In genomic region chr17:83699062-83699724, GRCm38 (mm10) we compare ENCODE assay signal across 14 mouse cellular contexts. TPM values are rescaled to one million over a fixed set of nuclear protein-coding genes. Genes with fewer than 3 reads are reported as not detected.
DNase-seq lines count a peak whose midpoint lies in the region; ATAC-seq and TF ChIP-seq lines count a peak whose summit lies in the region.
"Had no signal": no experiment of that assay in that cellular context is flagged by ENCODE, and none has a peak within 500 bp of the region (broad histone marks: within the 10 kb centered on the region; RNA-seq: fewer than 3 reads in every experiment).

No protein-coding gene starts in this region.

- no peak overlapping the region for H3K9ac ChIP-seq in embryonic facial prominence, embryonic 11.5 days (replicated peaks; ENCODE audit: low read length)
- H3K9ac ChIP-seq in embryonic facial prominence, embryonic 15.5 days, result no peak overlapping the region
- no peak overlapping the region for H3K9ac ChIP-seq in kidney, postnatal 0 days (ENCODE audit: low read depth, low read length)
- no peak overlapping the region for H3K9ac ChIP-seq in hindbrain, embryonic 13.5 days

- 87% methylated on average over 8 of the region's 8 CpGs for WGBS in embryonic facial prominence, embryonic 11.5 days
- 83% methylated on average over 8 of the region's 8 CpGs for WGBS in embryonic facial prominence, embryonic 10.5 days
- WGBS in embryonic facial prominence, embryonic 15.5 days, result 70% methylated on average over 8 of the region's 8 CpGs
- 71% methylated on average over 8 of the region's 8 CpGs for WGBS in kidney, postnatal 0 days
- 76% methylated on average over 8 of the region's 8 CpGs for WGBS in heart, embryonic 10.5 days
- 86% methylated on average over 8 of the region's 8 CpGs for WGBS in hindbrain, embryonic 13.5 days

- H3K36me3 ChIP-seq in embryonic facial prominence, embryonic 11.5 days (replicated peaks; ENCODE audit: control insufficient read depth, insufficient read depth, low read depth, low read length), result no peaks in the 10 kb centered on the region
- H3K36me3 ChIP-seq in embryonic facial prominence, embryonic 10.5 days (replicated peaks), result no peaks in the 10 kb centered on the region
- H3K36me3 ChIP-seq in embryonic facial prominence, embryonic 15.5 days, result no peaks in the 10 kb centered on the region
- no peaks in the 10 kb centered on the region for H3K36me3 ChIP-seq in kidney, postnatal 0 days (ENCODE audit: insufficient read depth, low read length)
- H3K36me3 ChIP-seq in heart, embryonic 10.5 days, result no peaks in the 10 kb centered on the region
- no peaks in the 10 kb centered on the region for H3K36me3 ChIP-seq in hindbrain, embryonic 13.5 days
- H3K36me3 ChIP-seq: forebrain, embryonic 10.5 days had no signal

- H3K4me2 ChIP-seq in embryonic facial prominence, embryonic 11.5 days (ENCODE audit: low read depth, low read length), result no peak overlapping the region
- H3K4me2 ChIP-seq in embryonic facial prominence, embryonic 15.5 days (replicated peaks), result no peak overlapping the region
- H3K4me2 ChIP-seq in kidney, postnatal 0 days (ENCODE audit: low read length), result no peak overlapping the region
- H3K4me2 ChIP-seq in hindbrain, embryonic 13.5 days, result no peak overlapping the region

- H3K9me3 ChIP-seq in embryonic facial prominence, embryonic 11.5 days (replicated peaks; ENCODE audit: control insufficient read depth, low read length), result no peaks in the 10 kb centered on the region
- H3K9me3 ChIP-seq in embryonic facial prominence, embryonic 10.5 days, result no peaks in the 10 kb centered on the region
- H3K9me3 ChIP-seq in embryonic facial prominence, embryonic 15.5 days (replicated peaks), result no peaks in the 10 kb centered on the region
- no peaks in the 10 kb centered on the region for H3K9me3 ChIP-seq in kidney, postnatal 0 days (replicated peaks; ENCODE audit: low read length)
- H3K9me3 ChIP-seq in heart, embryonic 10.5 days, result no peaks in the 10 kb centered on the region
- H3K9me3 ChIP-seq in hindbrain, embryonic 13.5 days, result no peaks in the 10 kb centered on the region
- H3K9me3 ChIP-seq: forebrain, embryonic 10.5 days had no signal

- H3K27me3 ChIP-seq in embryonic facial prominence, embryonic 11.5 days (ENCODE audit: control insufficient read depth, insufficient read depth, low read length), result no peaks in the 10 kb centered on the region
- no peaks in the 10 kb centered on the region for H3K27me3 ChIP-seq in embryonic facial prominence, embryonic 10.5 days (replicated peaks; ENCODE audit: low read depth, poor library complexity, severe bottlenecking)
- no peaks in the 10 kb centered on the region for H3K27me3 ChIP-seq in embryonic facial prominence, embryonic 15.5 days
- H3K27me3 ChIP-seq in kidney, postnatal 0 days (ENCODE audit: insufficient read depth, low read length), result no peaks in the 10 kb centered on the region
- H3K27me3 ChIP-seq in heart, embryonic 10.5 days (ENCODE audit: insufficient read depth, poor library complexity, severe bottlenecking), result no peaks in the 10 kb centered on the region
- H3K27me3 ChIP-seq in hindbrain, embryonic 13.5 days, result no peaks in the 10 kb centered on the region

- no peaks in the 10 kb centered on the region for H3K4me1 ChIP-seq in embryonic facial prominence, embryonic 11.5 days (ENCODE audit: control insufficient read depth, insufficient read depth, low read length)
- no peaks in the 10 kb centered on the region for H3K4me1 ChIP-seq in embryonic facial prominence, embryonic 10.5 days
- no peaks in the 10 kb centered on the region for H3K4me1 ChIP-seq in embryonic facial prominence, embryonic 15.5 days
- H3K4me1 ChIP-seq in kidney, postnatal 0 days (replicated peaks; ENCODE audit: insufficient read depth, low read length), result no peaks in the 10 kb centered on the region
- no peaks in the 10 kb centered on the region for H3K4me1 ChIP-seq in heart, embryonic 10.5 days
- no peaks in the 10 kb centered on the region for H3K4me1 ChIP-seq in hindbrain, embryonic 13.5 days (replicated peaks)
- H3K4me1 ChIP-seq: forebrain, embryonic 10.5 days had no signal

- no peak overlapping the region for H3K27ac ChIP-seq in embryonic facial prominence, embryonic 11.5 days (replicated peaks; ENCODE audit: low read depth, low read length)
- H3K27ac ChIP-seq in embryonic facial prominence, embryonic 10.5 days (replicated peaks), result no peak overlapping the region
- no peak overlapping the region for H3K27ac ChIP-seq in embryonic facial prominence, embryonic 15.5 days (replicated peaks)
- no peak overlapping the region for H3K27ac ChIP-seq in kidney, postnatal 0 days
- no peak overlapping the region for H3K27ac ChIP-seq in heart, embryonic 10.5 days
- no peak overlapping the region for H3K27ac ChIP-seq in hindbrain, embryonic 13.5 days
- H3K27ac ChIP-seq: forebrain, embryonic 10.5 days had no signal

- no peak for ATAC-seq in embryonic facial prominence, embryonic 11.5 days (replicated peaks; ENCODE audit: insufficient number of reproducible peaks, low FRiP score, low TSS enrichment, low read depth)
- peak; percentile 43; the same call in 1 of the 2 replicates for ATAC-seq in embryonic facial prominence, embryonic 15.5 days (ENCODE audit: insufficient number of reproducible peaks, low FRiP score, low TSS enrichment, low read depth)
- peak; percentile 54; the same call in 1 of the 2 replicates for ATAC-seq in kidney, postnatal 0 days (replicated peaks; ENCODE audit: low FRiP score, low read depth)
- no peak for ATAC-seq in hindbrain, embryonic 13.5 days (ENCODE audit: low FRiP score)

- TF ChIP-seq CTCF in kidney, postnatal 0 days (IDR thresholded peaks at IDR 0.05; ENCODE audit: low read depth), result no peak

- no peak overlapping the region for H3K4me3 ChIP-seq in embryonic facial prominence, embryonic 11.5 days (ENCODE audit: low read depth, low read length)
- H3K4me3 ChIP-seq in embryonic facial prominence, embryonic 10.5 days, result no peak overlapping the region
- no peak overlapping the region for H3K4me3 ChIP-seq in embryonic facial prominence, embryonic 15.5 days (replicated peaks)
- H3K4me3 ChIP-seq in kidney, postnatal 0 days (replicated peaks; ENCODE audit: low read depth, low read length), result no peak overlapping the region
- H3K4me3 ChIP-seq in heart, embryonic 10.5 days, result no peak overlapping the region
- H3K4me3 ChIP-seq in hindbrain, embryonic 13.5 days, result no peak overlapping the region
- H3K4me3 ChIP-seq: forebrain, embryonic 10.5 days had no signal

- DNase-seq in embryonic facial prominence, embryonic 11.5 days (ENCODE audit: low spot score), result peak; percentile 13
- DNase-seq in embryonic facial prominence, embryonic 10.5 days (ENCODE audit: low spot score), result no peak
- DNase-seq in kidney, postnatal 0 days (ENCODE audit: low spot score), result no peak
- DNase-seq in lung, postnatal 4 days, result peak; percentile 41 to 51
- DNase-seq in heart, embryonic 10.5 days (ENCODE audit: low spot score), result no peak
- no peak for DNase-seq in cerebellum, adult 11-12 months
- DNase-seq: cerebellum, postnatal 25 days; heart, adult 11 months; liver; spleen, adult 18-20 months; thymus, postnatal 4 days had no signal

RNA-seq across cellular contexts. Expression of gene Mta3, which starts 6.8 kb away (rescaled TPM):
- 44.5 and 45.1 TPM in 2 replicates for polyA plus RNA-seq in embryonic facial prominence, embryonic 11.5 days (2014; fragmentation: Nextera tagmentation; extraction: Ambion mirVana)
- polyA plus RNA-seq in embryonic facial prominence, embryonic 10.5 days (2016; fragmentation: Nextera tagmentation; extraction: Ambion mirVana), result 38.4 and 40.5 TPM in 2 replicates
- 45.8 and 46.4 TPM in 2 replicates for polyA plus RNA-seq in embryonic facial prominence, embryonic 15.5 days (2015; fragmentation: Nextera tagmentation; extraction: Ambion mirVana)
- 42.2 and 45.0 TPM in 2 replicates for polyA plus RNA-seq in kidney, postnatal 0 days (2015; fragmentation: Nextera tagmentation; extraction: Ambion mirVana)
- 45.7 and 50.5 TPM in 2 replicates for polyA plus RNA-seq in heart, embryonic 10.5 days (2016; fragmentation: Nextera tagmentation; extraction: Ambion mirVana)
- 30.5 and 33.3 TPM in 2 replicates for polyA plus RNA-seq in hindbrain, embryonic 13.5 days (2015; fragmentation: Nextera tagmentation; extraction: Ambion mirVana)

Comparison
In these comparisons a context has a peak if more than half of its experiments do, and no peak if none do; other contexts are left out.
1. ATAC-seq: peak in embryonic facial prominence, embryonic 15.5 days (single experiment) and kidney, postnatal 0 days (single experiment); none in embryonic facial prominence, embryonic 11.5 days (single experiment) and hindbrain, embryonic 13.5 days (single experiment).
2. DNase-seq: peak in embryonic facial prominence, embryonic 11.5 days (single experiment) and lung, postnatal 4 days (2 of 2); none in embryonic facial prominence, embryonic 10.5 days (single experiment), kidney, postnatal 0 days (single experiment), heart, embryonic 10.5 days (single experiment) and cerebellum, adult 11-12 months (single experiment).